Mouse (Mus musculus) stomach, embryonic 16.5 days (tissue): ENCODE measurements around the gene Itga6. TPM values are rescaled to one million over a fixed set of nuclear protein-coding genes. Genes with fewer than 3 reads are reported as not detected.

Experiments used
- ATAC-seq: fragments of 200-750 bp; cut with Nextera tagmentation; 2 replicates; pipeline ENCODE4 v1.8.0; 2017; ENCODE audit warnings: moderate number of reproducible peaks, moderate TSS enrichment; ENCODE audit not compliant: insufficient read depth, low FRiP score
- H3K27ac ChIP-seq: fragments of 300-500 bp; sonication (generic); 2 replicates; pipeline ENCODE4 v1.5.1; 2014; ENCODE audit warnings: low read length
- H3K27me3 ChIP-seq: fragments of 300-500 bp; sonication (generic); 2 replicates; pipeline ENCODE4 v1.6.1; 2014; ENCODE audit warnings: low read length, control low read depth, mixed read lengths; ENCODE audit not compliant: control insufficient read depth, insufficient read depth
- H3K36me3 ChIP-seq: fragments of 300-500 bp; sonication (generic); 2 replicates; pipeline ENCODE4 v1.6.1; 2014; ENCODE audit warnings: low read length; ENCODE audit not compliant: control insufficient read depth, insufficient read depth
- H3K4me1 ChIP-seq: fragments of 300-500 bp; sonication (generic); 2 replicates; pipeline ENCODE4 v1.6.1; 2014; ENCODE audit warnings: low read length, control low read depth, mixed read lengths; ENCODE audit not compliant: control insufficient read depth, insufficient read depth
- H3K4me2 ChIP-seq: fragments of 300-500 bp; sonication (generic); 2 replicates; pipeline ENCODE4 v1.6.1; 2014; ENCODE audit warnings: low read depth, low read length, mixed read lengths
- H3K4me3 ChIP-seq: fragments of 300-500 bp; sonication (generic); replicated peaks from 2 replicates; pipeline ENCODE4 v1.5.1; 2014; ENCODE audit warnings: mild to moderate bottlenecking, low read length
- H3K9ac ChIP-seq: fragments of 300-500 bp; sonication (generic); 2 replicates; pipeline ENCODE4 v1.6.1; 2014; ENCODE audit warnings: low read length
- H3K9me3 ChIP-seq: fragments of 300-500 bp; sonication (generic); replicated peaks from 2 replicates; pipeline ENCODE4 v1.6.1; 2016; ENCODE audit warnings: low read length, control low read depth; ENCODE audit not compliant: control insufficient read depth
- WGBS: fragments of 180-500 bp; shearing (Covaris S2); extraction: QIAGEN DNeasy Blood & Tissue Kit; methylation state at CpG from one replicate; pipeline ENCODE4 v1.1.7; 2014; 5-methylcytosine and 5-hydroxymethylcytosine counted together
- polyA plus RNA-seq: library from polyadenylated mRNA; unstranded; fragments of >200 nt; fragmentation: Nextera tagmentation; extraction: Ambion mirVana; gene quantifications from 2 replicates; pipeline ENCODE4 v1.2.1, GENCODE M21; 2015

Itga6 gene
- polyA plus RNA-seq, 1 experiment from 2014 or later = 47.1 TPM

GRCm38 (mm10) chr2:71865935-71866334 lies 120.5 kb downstream of the Itga6 start:
- Histone ChIP-seq H3K27ac (no peak overlapping the region), H3K4me3 (no peak overlapping the region), H3K4me1 (0 out of 2 replicates have a peak, but pooled peaks cover 3% of the 10 kb centered on the region), H3K4me2 (no peak overlapping the region), H3K9ac (no peak overlapping the region), H3K36me3 (no peaks in the 10 kb centered on the region), H3K27me3 (no peaks in the 10 kb centered on the region), H3K9me3 (no peaks in the 10 kb centered on the region)
- no peak for ATAC-seq
- 64% methylated on average over 3 of the region's 3 CpGs for WGBS

- Histone ChIP-seq H3K9ac (no peak overlapping the region), H3K4me1 (0 out of 2 replicates have a peak, but pooled peaks cover 3% of the 10 kb centered on the region), H3K4me2 (no peak overlapping the region), H3K9me3 (no peaks in the 10 kb centered on the region), H3K27me3 (no peaks in the 10 kb centered on the region), H3K27ac (no peak overlapping the region), H3K36me3 (no peaks in the 10 kb centered on the region), H3K4me3 (no peak overlapping the region)
- WGBS = 30% methylated on average over 1 of the region's 1 CpGs
- ATAC-seq = no peak
Measured at GRCm38 (mm10) chr2:71866565-71866964, 121.1 kb downstream of the Itga6 start.

GRCm38 (mm10) chr2:71867019-71867418 lies 121.6 kb downstream of the Itga6 start:
- Histone ChIP-seq H3K27ac (no peak overlapping the region), H3K4me3 (no peak overlapping the region), H3K4me2 (no peak overlapping the region), H3K9me3 (no peaks in the 10 kb centered on the region), H3K9ac (no peak overlapping the region), H3K27me3 (no peaks in the 10 kb centered on the region), H3K4me1 (0 out of 2 replicates have a peak, but pooled peaks cover 3% of the 10 kb centered on the region), H3K36me3 (no peaks in the 10 kb centered on the region)
- ATAC-seq = no peak
- 64% methylated on average over 3 of the region's 3 CpGs for WGBS

GRCm38 (mm10) chr2:71867480-71867879 lies 122.1 kb downstream of the Itga6 start:
- Histone ChIP-seq H3K4me1 (0 out of 2 replicates have a peak, but pooled peaks cover 3% of the 10 kb centered on the region), H3K27me3 (no peaks in the 10 kb centered on the region), H3K4me2 (no peak overlapping the region), H3K4me3 (no peak overlapping the region), H3K9me3 (no peaks in the 10 kb centered on the region), H3K27ac (no peak overlapping the region), H3K36me3 (no peaks in the 10 kb centered on the region), H3K9ac (no peak overlapping the region)
- 28% methylated on average over 5 of the region's 5 CpGs for WGBS
- no peak for ATAC-seq

- H3K36me3 ChIP-seq = no peaks in the 10 kb centered on the region
- no peak overlapping the region for H3K4me2 ChIP-seq
- no peak overlapping the region for H3K27ac ChIP-seq
- H3K9ac ChIP-seq = no peak overlapping the region
- H3K9me3 ChIP-seq = no peaks in the 10 kb centered on the region
- 87% methylated on average over 1 of the region's 1 CpGs for whole genome bisulfite sequencing
- H3K4me3 ChIP-seq = no peak overlapping the region
- H3K27me3 ChIP-seq = no peaks in the 10 kb centered on the region
- no peak for ATAC-seq
- 0 out of 2 replicates have a peak, but pooled peaks cover 3% of the 10 kb centered on the region for H3K4me1 ChIP-seq
Measured at GRCm38 (mm10) chr2:71868256-71868655, 122.8 kb downstream of the Itga6 start.

GRCm38 (mm10) chr2:71872141-71872540 lies 126.7 kb downstream of the Itga6 start:
- H3K4me3 ChIP-seq = peak overlapping the region; percentile 83
- WGBS = 72% methylated on average over 10 of the region's 10 CpGs

GRCm38 (mm10) chr2:71872801-71873443 lies 127.5 kb downstream of the Itga6 start, which contains the start of gene Pdk1:
Pdk1 (plus strand) TSS chr2:71873224.
- WGBS = under 1% methylated on average over 55 of the region's 55 CpGs
- no peaks in the 10 kb centered on the region for H3K9me3 ChIP-seq
- H3K4me3 ChIP-seq = peak within 1 kb of the TSS; percentile 83
- H3K9ac ChIP-seq = peak within 1 kb of the TSS; percentile 95
- ATAC-seq = peak; percentile 98
- H3K4me2 ChIP-seq = peak within 1 kb of the TSS; percentile 75
- H3K36me3 ChIP-seq = no peaks in the 10 kb centered on the region
- peaks cover 13% of the 10 kb centered on the region for H3K4me1 ChIP-seq
- no peaks in the 10 kb centered on the region for H3K27me3 ChIP-seq
- peak within 1 kb of the TSS; percentile 98 for H3K27ac ChIP-seq

More at GRCm38 (mm10) chr2:71872141-71872540, 126.7 kb downstream of the Itga6 start:
- peak overlapping the region; percentile 91 for H3K27ac ChIP-seq
- H3K36me3 ChIP-seq = no peaks in the 10 kb centered on the region
- H3K27me3 ChIP-seq = no peaks in the 10 kb centered on the region
- H3K4me2 ChIP-seq = peak overlapping the region; percentile 75
- peak overlapping the region; percentile 12; the same call in 1 of the 2 replicates for H3K9ac ChIP-seq
- no peaks in the 10 kb centered on the region for H3K9me3 ChIP-seq
- ATAC-seq = no peak
- peaks cover 16% of the 10 kb centered on the region for H3K4me1 ChIP-seq

GRCm38 (mm10) chr2:71873474-71874322 lies 128.3 kb downstream of the Itga6 start:
- Histone ChIP-seq H3K4me2 (peak overlapping the region; percentile 75), H3K27ac (peak overlapping the region; percentile 98), H3K9ac (peak overlapping the region; percentile 95), H3K9me3 (no peaks in the 10 kb centered on the region), H3K27me3 (no peaks in the 10 kb centered on the region), H3K36me3 (no peaks in the 10 kb centered on the region), H3K4me3 (peak overlapping the region; percentile 83), H3K4me1 (peaks cover 13% of the 10 kb centered on the region)
- 2% methylated on average over 51 of the region's 51 CpGs for WGBS
- ATAC-seq = peak; percentile 76

GRCm38 (mm10) chr2:71874422-71874821 lies 129.0 kb downstream of the Itga6 start:
- H3K9me3 ChIP-seq = no peaks in the 10 kb centered on the region
- ATAC-seq = no peak
- H3K4me2 ChIP-seq = peak overlapping the region; percentile 75
- H3K4me3 ChIP-seq = peak overlapping the region; percentile 83; the same call in 1 of the 2 replicates
- no peaks in the 10 kb centered on the region for H3K36me3 ChIP-seq
- H3K9ac ChIP-seq = no peak overlapping the region
- H3K4me1 ChIP-seq = peaks cover 13% of the 10 kb centered on the region
- WGBS = 61% methylated on average over 2 of the region's 2 CpGs
- H3K27me3 ChIP-seq = no peaks in the 10 kb centered on the region
- peak overlapping the region; percentile 98; the same call in 1 of the 2 replicates for H3K27ac ChIP-seq
